Mouse (Mus musculus) liver, embryonic 13.5 days (tissue): ENCODE data around the gene Rflna. TPM values are rescaled to one million over a fixed set of nuclear protein-coding genes. Genes with fewer than 3 reads are reported as not detected.

ENCODE experiments used
- ATAC-seq: fragments of 200-750 bp; cut with Nextera tagmentation; 2 replicates; pipeline ENCODE4 v1.8.0; 2017; ENCODE audit warnings: low read depth, mild to moderate bottlenecking, moderate number of reproducible peaks, moderate library complexity
- DNase-seq: peaks from one replicate; pipeline ENCODE4 v3.0.0; 2022
- H3K27ac ChIP-seq: fragments of 300-500 bp; sonication (generic); 2 replicates; pipeline ENCODE4 v1.5.1; 2015; ENCODE audit warnings: moderate library complexity, mild to moderate bottlenecking, inconsistent platforms
- H3K27me3 ChIP-seq: fragments of 300-500 bp; sonication (generic); 2 replicates; pipeline ENCODE4 v1.6.1; 2015; ENCODE audit warnings: mild to moderate bottlenecking, inconsistent platforms
- H3K36me3 ChIP-seq: fragments of 300-500 bp; sonication (generic); 2 replicates; pipeline ENCODE4 v1.6.1; 2015; ENCODE audit warnings: mild to moderate bottlenecking, inconsistent platforms
- H3K4me1 ChIP-seq: fragments of 300-500 bp; sonication (generic); replicated peaks from 2 replicates; pipeline ENCODE4 v1.6.1; 2015; ENCODE audit warnings: inconsistent platforms
- H3K4me2 ChIP-seq: fragments of 300-500 bp; sonication (generic); 2 replicates; pipeline ENCODE4 v1.6.1; 2015; ENCODE audit warnings: inconsistent platforms, mild to moderate bottlenecking, moderate library complexity
- H3K4me3 ChIP-seq: fragments of 300-500 bp; sonication (generic); replicated peaks from 2 replicates; pipeline ENCODE4 v1.5.1; 2015; ENCODE audit warnings: mild to moderate bottlenecking, inconsistent platforms
- H3K9ac ChIP-seq: fragments of 300-500 bp; sonication (generic); 2 replicates; pipeline ENCODE4 v1.6.1; 2015; ENCODE audit warnings: mild to moderate bottlenecking, inconsistent platforms
- H3K9me3 ChIP-seq: fragments of 300-500 bp; sonication (generic); replicated peaks from 2 replicates; pipeline ENCODE4 v1.6.1; 2016; ENCODE audit warnings: inconsistent platforms
- WGBS: fragments of 180-500 bp; shearing (Covaris S2); methylation state at CpG from one replicate; pipeline ENCODE4 v1.1.7; 2015; ENCODE audit not compliant: insufficient replicate concordance; 5-methylcytosine and 5-hydroxymethylcytosine counted together
- polyA plus RNA-seq: library from polyadenylated mRNA; unstranded; fragments of >200 nt; fragmentation: Nextera tagmentation; extraction: Ambion mirVana; gene quantifications from 2 replicates; pipeline ENCODE4 v1.2.1, GENCODE M21; 2015

The Rflna gene
- polyA plus RNA-seq, 1 experiment from 2014 or later, result 0.32 TPM

GRCm38 (mm10) chr5:125006896-125007295, 3.9 kb downstream of the Rflna start:
- Histone ChIP-seq H3K4me2 (no peak overlapping the region), H3K36me3 (no peaks in the 10 kb centered on the region), H3K4me3 (no peak overlapping the region), H3K27ac (no peak overlapping the region), H3K27me3 (peaks cover 41% of the 10 kb centered on the region), H3K9me3 (no peaks in the 10 kb centered on the region), H3K4me1 (0 out of 2 replicates have a peak, but pooled peaks cover 17% of the 10 kb centered on the region), H3K9ac (no peak overlapping the region)
- ATAC-seq (no peak), DNase-seq (no peak)
- WGBS, result 54% methylated on average over 5 of the region's 5 CpGs

- no peak overlapping the region for H3K4me2 ChIP-seq
- 0 out of 2 replicates have a peak, but pooled peaks cover 6% of the 10 kb centered on the region for H3K4me1 ChIP-seq
- no peaks in the 10 kb centered on the region for H3K9me3 ChIP-seq
- no peak overlapping the region for H3K4me3 ChIP-seq
- H3K27me3 ChIP-seq, result no peaks in the 10 kb centered on the region
- no peak overlapping the region for H3K9ac ChIP-seq
- peaks cover 8% of the 10 kb centered on the region; the same call in 1 of the 2 replicates for H3K36me3 ChIP-seq
- ATAC-seq, result no peak
- WGBS, result 84% methylated on average over 24 of the region's 24 CpGs
- no peak overlapping the region for H3K27ac ChIP-seq
- no peak for DNase-seq
Measured at GRCm38 (mm10) chr5:125011166-125011565, 8.1 kb downstream of the Rflna start.

GRCm38 (mm10) chr5:125011628-125012027, 8.6 kb downstream of the Rflna start:
- no peak overlapping the region for H3K4me3 ChIP-seq
- H3K9ac ChIP-seq, result no peak overlapping the region
- DNase-seq (no peak), ATAC-seq (no peak)
- H3K27ac ChIP-seq, result no peak overlapping the region
- 0 out of 2 replicates have a peak, but pooled peaks cover 6% of the 10 kb centered on the region for H3K4me1 ChIP-seq
- no peaks in the 10 kb centered on the region for H3K27me3 ChIP-seq
- no peak overlapping the region for H3K4me2 ChIP-seq
- 81% methylated on average over 8 of the region's 8 CpGs for WGBS
- no peaks in the 10 kb centered on the region for H3K9me3 ChIP-seq
- H3K36me3 ChIP-seq, result peaks cover 8% of the 10 kb centered on the region; the same call in 1 of the 2 replicates

GRCm38 (mm10) chr5:125014497-125014896, 11.5 kb downstream of the Rflna start:
- Histone ChIP-seq H3K4me3 (no peak overlapping the region), H3K36me3 (peaks cover 35% of the 10 kb centered on the region), H3K9me3 (no peaks in the 10 kb centered on the region), H3K4me2 (no peak overlapping the region), H3K27ac (no peak overlapping the region), H3K9ac (no peak overlapping the region), H3K27me3 (no peaks in the 10 kb centered on the region), H3K4me1 (no peaks in the 10 kb centered on the region)
- WGBS, result 58% methylated on average over 7 of the region's 7 CpGs
- DNase-seq, result peak; percentile 31
- ATAC-seq, result no peak

GRCm38 (mm10) chr5:125015066-125015465, 12.0 kb downstream of the Rflna start:
- Histone ChIP-seq H3K4me3 (no peak overlapping the region), H3K4me2 (no peak overlapping the region), H3K36me3 (peaks cover 35% of the 10 kb centered on the region), H3K27ac (no peak overlapping the region), H3K4me1 (no peaks in the 10 kb centered on the region), H3K27me3 (no peaks in the 10 kb centered on the region), H3K9me3 (no peaks in the 10 kb centered on the region), H3K9ac (no peak overlapping the region)
- DNase-seq (no peak), ATAC-seq (no peak)
- 80% methylated on average over 3 of the region's 3 CpGs for WGBS

- no peak overlapping the region for H3K4me2 ChIP-seq
- no peaks in the 10 kb centered on the region for H3K9me3 ChIP-seq
- peaks cover 35% of the 10 kb centered on the region for H3K36me3 ChIP-seq
- H3K27ac ChIP-seq, result no peak overlapping the region
- no peaks in the 10 kb centered on the region for H3K4me1 ChIP-seq
- no peak overlapping the region for H3K4me3 ChIP-seq
- H3K27me3 ChIP-seq, result no peaks in the 10 kb centered on the region
- DNase-seq (no peak), ATAC-seq (no peak)
- no peak overlapping the region for H3K9ac ChIP-seq
- 79% methylated on average over 9 of the region's 9 CpGs for WGBS
Measured at GRCm38 (mm10) chr5:125015576-125015975, 12.6 kb downstream of the Rflna start.

- no peak overlapping the region for H3K27ac ChIP-seq
- 80% methylated on average over 17 of the region's 17 CpGs for WGBS
- H3K27me3 ChIP-seq, result no peaks in the 10 kb centered on the region
- H3K4me1 ChIP-seq, result no peaks in the 10 kb centered on the region
- no peak overlapping the region for H3K9ac ChIP-seq
- no peak overlapping the region for H3K4me3 ChIP-seq
- H3K36me3 ChIP-seq, result peaks cover 35% of the 10 kb centered on the region
- ATAC-seq, result no peak
- H3K9me3 ChIP-seq, result no peaks in the 10 kb centered on the region
- no peak for DNase-seq
- no peak overlapping the region for H3K4me2 ChIP-seq
Measured at GRCm38 (mm10) chr5:125016421-125017242, 13.6 kb downstream of the Rflna start.

- Histone ChIP-seq H3K36me3 (peaks cover 39% of the 10 kb centered on the region), H3K4me2 (no peak overlapping the region), H3K4me3 (no peak overlapping the region), H3K9ac (no peak overlapping the region), H3K4me1 (no peaks in the 10 kb centered on the region), H3K9me3 (no peaks in the 10 kb centered on the region), H3K27ac (no peak overlapping the region), H3K27me3 (no peaks in the 10 kb centered on the region)
- DNase-seq (no peak), ATAC-seq (no peak)
- WGBS, result 80% methylated on average over 15 of the region's 15 CpGs
Measured at GRCm38 (mm10) chr5:125017332-125017731, 14.3 kb downstream of the Rflna start.

- WGBS, result 80% methylated on average over 5 of the region's 5 CpGs
- no peak overlapping the region for H3K27ac ChIP-seq
Measured at GRCm38 (mm10) chr5:125019099-125019498, 16.1 kb downstream of the Rflna start.

GRCm38 (mm10) chr5:125021298-125021697, 18.3 kb downstream of the Rflna start:
- ATAC-seq (no peak), DNase-seq (no peak)
- Histone ChIP-seq H3K27me3 (no peaks in the 10 kb centered on the region), H3K4me2 (no peak overlapping the region), H3K9ac (no peak overlapping the region), H3K9me3 (no peaks in the 10 kb centered on the region), H3K4me1 (no peaks in the 10 kb centered on the region), H3K4me3 (no peak overlapping the region), H3K36me3 (peaks cover 71% of the 10 kb centered on the region), H3K27ac (no peak overlapping the region)
- WGBS, result 83% methylated on average over 11 of the region's 11 CpGs

More at GRCm38 (mm10) chr5:125019099-125019498, 16.1 kb downstream of the Rflna start:
- DNase-seq (no peak), ATAC-seq (no peak)
- H3K4me1 ChIP-seq, result no peaks in the 10 kb centered on the region
- no peaks in the 10 kb centered on the region for H3K27me3 ChIP-seq
- H3K4me3 ChIP-seq, result no peak overlapping the region
- no peak overlapping the region for H3K4me2 ChIP-seq
- no peak overlapping the region for H3K9ac ChIP-seq
- H3K36me3 ChIP-seq, result peaks cover 57% of the 10 kb centered on the region
- no peaks in the 10 kb centered on the region for H3K9me3 ChIP-seq

- ATAC-seq (no peak), DNase-seq (no peak)
- H3K4me3 ChIP-seq, result no peak overlapping the region
- no peaks in the 10 kb centered on the region for H3K9me3 ChIP-seq
- H3K36me3 ChIP-seq, result peaks cover 75% of the 10 kb centered on the region
- H3K27me3 ChIP-seq, result no peaks in the 10 kb centered on the region
- no peak overlapping the region for H3K4me2 ChIP-seq
- H3K27ac ChIP-seq, result no peak overlapping the region
- no peaks in the 10 kb centered on the region for H3K4me1 ChIP-seq
- H3K9ac ChIP-seq, result no peak overlapping the region
- WGBS, result 82% methylated on average over 14 of the region's 14 CpGs
Measured at GRCm38 (mm10) chr5:125024002-125024401, 21.0 kb downstream of the Rflna start.

GRCm38 (mm10) chr5:125028371-125028770, 25.4 kb downstream of the Rflna start:
- no peak for DNase-seq
- H3K27ac ChIP-seq, result no peak overlapping the region
- WGBS, result 88% methylated on average over 15 of the region's 15 CpGs

More at GRCm38 (mm10) chr5:125028371-125028770, 25.4 kb downstream of the Rflna start:
- no peaks in the 10 kb centered on the region for H3K27me3 ChIP-seq
- peaks cover 97% of the 10 kb centered on the region for H3K36me3 ChIP-seq
- H3K9me3 ChIP-seq, result no peaks in the 10 kb centered on the region
- no peaks in the 10 kb centered on the region for H3K4me1 ChIP-seq
- H3K4me2 ChIP-seq, result no peak overlapping the region
- H3K4me3 ChIP-seq, result no peak overlapping the region
- no peak overlapping the region for H3K9ac ChIP-seq
- no peak for ATAC-seq
